Mouse (Mus musculus) cerebellum, adult 8-10 months (tissue): ENCODE data around the gene Npas1.

ENCODE experiments used
- DNase-seq: peaks from one replicate; pipeline ENCODE4 v3.0.0; 2022

Gene Npas1

GRCm38 (mm10) chr7:16415426-16415825, 62.1 kb downstream of the Npas1 start:
- no peak for DNase-seq

- DNase-seq = no peak
Measured at GRCm38 (mm10) chr7:16412930-16413329, 64.6 kb downstream of the Npas1 start.

- no peak for DNase-seq
Measured at GRCm38 (mm10) chr7:16412220-16412896, 65.2 kb downstream of the Npas1 start.

- DNase-seq = no peak
Measured at GRCm38 (mm10) chr7:16411100-16411499, 66.4 kb downstream of the Npas1 start.

GRCm38 (mm10) chr7:16406978-16407377, 70.5 kb downstream of the Npas1 start:
- DNase-seq = no peak
